Mouse (Mus musculus) embryo, embryonic 10.5 days (tissue): ENCODE results near the gene Asic5.

ENCODE experiments used
- DNase-seq: peaks from one replicate; pipeline ENCODE4 v3.0.0-alpha.2; 2015; ENCODE audit warnings: low spot score

The Asic5 gene

GRCm38 (mm10) chr3:82014148-82014703, 32.1 kb downstream of the Asic5 start:
- no peak for DNase-seq

GRCm38 (mm10) chr3:82022421-82022920, 40.4 kb downstream of the Asic5 start:
- no peak for DNase-seq

- DNase-seq = no peak
These were observed 41.0 kb downstream of the Asic5 start for GRCm38 (mm10) chr3:82023065-82023464.

- DNase-seq = no peak
These were observed 45.2 kb downstream of the Asic5 start for GRCm38 (mm10) chr3:82027286-82027685.

GRCm38 (mm10) chr3:82029229-82029628, 47.1 kb downstream of the Asic5 start:
- DNase-seq = peak; percentile 68

GRCm38 (mm10) chr3:82030008-82030748, 48.1 kb downstream of the Asic5 start:
- no peak for DNase-seq

GRCm38 (mm10) chr3:82036262-82037044, 54.4 kb downstream of the Asic5 start:
- DNase-seq = no peak

- DNase-seq = no peak
These were observed 61.6 kb downstream of the Asic5 start for GRCm38 (mm10) chr3:82043676-82044075.

- DNase-seq = no peak
These were observed 62.8 kb downstream of the Asic5 start for GRCm38 (mm10) chr3:82044902-82045301.

GRCm38 (mm10) chr3:82046087-82046486, 64.0 kb downstream of the Asic5 start:
- no peak for DNase-seq

GRCm38 (mm10) chr3:82047100-82047753, 65.1 kb downstream of the Asic5 start:
- peak; percentile 69 for DNase-seq

GRCm38 (mm10) chr3:82048078-82048477, 66.0 kb downstream of the Asic5 start:
- DNase-seq = peak; percentile 15

- peak; percentile 31 for DNase-seq
These were observed 66.6 kb downstream of the Asic5 start for GRCm38 (mm10) chr3:82048681-82049080.

- peak; percentile 34 for DNase-seq
These were observed 69.4 kb downstream of the Asic5 start for GRCm38 (mm10) chr3:82051468-82051867.

- DNase-seq = no peak
These were observed 69.9 kb downstream of the Asic5 start for GRCm38 (mm10) chr3:82052029-82052428.

- DNase-seq = peak; percentile 14
These were observed 72.3 kb downstream of the Asic5 start for GRCm38 (mm10) chr3:82054283-82054974.

GRCm38 (mm10) chr3:82057201-82057600, 75.1 kb downstream of the Asic5 start:
- no peak for DNase-seq

- no peak for DNase-seq
These were observed 79.5 kb downstream of the Asic5 start for GRCm38 (mm10) chr3:82061402-82062180.

GRCm38 (mm10) chr3:82067830-82068229, 85.7 kb downstream of the Asic5 start:
- no peak for DNase-seq
